Comparison of ENCODE assay signal across 21 mouse cellular contexts in the genomic region with DNA sequence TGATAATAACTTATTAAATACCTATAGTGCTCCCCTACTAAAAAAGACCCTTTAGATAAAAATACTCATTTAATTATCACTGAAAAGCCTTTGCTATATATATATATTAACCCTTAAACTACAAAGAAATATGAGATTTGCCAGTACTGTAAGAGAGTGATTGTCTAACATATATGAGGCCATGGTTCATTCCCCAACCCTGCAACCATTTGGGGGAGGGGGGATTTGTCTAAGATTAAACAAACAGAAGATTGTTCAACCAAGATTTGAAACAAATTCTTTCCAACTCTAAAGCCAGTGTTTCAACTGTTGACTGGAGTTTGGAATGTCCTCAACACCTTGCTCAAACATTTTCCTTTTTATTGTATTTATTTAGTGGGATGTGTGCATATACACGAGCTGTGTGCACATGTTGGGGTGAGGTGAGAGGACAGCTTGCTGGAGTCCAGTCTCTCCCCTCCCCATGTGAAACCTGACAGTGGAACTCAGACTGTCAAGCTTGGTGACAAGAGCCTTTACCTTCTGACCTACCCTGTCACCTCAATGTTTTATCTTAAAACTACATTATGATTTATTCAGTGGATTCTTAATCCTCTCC. TPM values are rescaled to one million over a fixed set of nuclear protein-coding genes. Genes with fewer than 3 reads are reported as not detected.
"Had no signal": no experiment of that assay in that cellular context is flagged by ENCODE, and none has a peak within 500 bp of the region (broad histone marks: within the 10 kb centered on the region; RNA-seq: fewer than 3 reads in every experiment).

No protein-coding gene starts in this region.

- H3K9ac ChIP-seq: hindbrain, embryonic 15.5 days; limb, embryonic 13.5 days; liver, embryonic 12.5 days; liver, embryonic 15.5 days; midbrain, embryonic 13.5 days; neural tube, embryonic 13.5 days had no signal

- DNase-seq: kidney, adult 18-20 months; kidney, adult 9 months; kidney, postnatal 14 days; kidney, postnatal 4 days; liver; retina, postnatal 1 day; right cerebral cortex, postnatal 25 days; thymus, adult 2 months; thymus, postnatal 14 days had no signal

- H3K27me3 ChIP-seq: hindbrain, embryonic 15.5 days; limb, embryonic 13.5 days; liver, embryonic 12.5 days; liver, embryonic 15.5 days; midbrain, embryonic 13.5 days; neural tube, embryonic 13.5 days had no signal

- ATAC-seq: intestine, embryonic 16.5 days; liver, embryonic 12.5 days; midbrain, embryonic 13.5 days; midbrain, embryonic 16.5 days had no signal

- H3K27ac ChIP-seq: hindbrain, embryonic 15.5 days; limb, embryonic 10.5 days; limb, embryonic 13.5 days; liver, embryonic 12.5 days; liver, embryonic 15.5 days; midbrain, embryonic 13.5 days; neural tube, embryonic 13.5 days had no signal

- H3K4me1 ChIP-seq: hindbrain, embryonic 15.5 days; limb, embryonic 10.5 days; limb, embryonic 13.5 days; midbrain, embryonic 13.5 days; neural tube, embryonic 13.5 days had no signal

- H3K36me3 ChIP-seq: hindbrain, embryonic 15.5 days; limb, embryonic 10.5 days; limb, embryonic 13.5 days; liver, embryonic 12.5 days; liver, embryonic 15.5 days; midbrain, embryonic 13.5 days; neural tube, embryonic 13.5 days had no signal

- H3K9me3 ChIP-seq: hindbrain, embryonic 15.5 days; limb, embryonic 10.5 days; limb, embryonic 13.5 days; liver, embryonic 12.5 days; liver, embryonic 15.5 days; midbrain, embryonic 13.5 days; neural tube, embryonic 13.5 days had no signal

- H3K4me3 ChIP-seq: hindbrain, embryonic 15.5 days; limb, embryonic 10.5 days; limb, embryonic 13.5 days; liver, embryonic 12.5 days; liver, embryonic 15.5 days; midbrain, embryonic 13.5 days; myocyte; neural tube, embryonic 13.5 days had no signal

- H3K4me2 ChIP-seq: hindbrain, embryonic 15.5 days; limb, embryonic 13.5 days; liver, embryonic 12.5 days; liver, embryonic 15.5 days; midbrain, embryonic 13.5 days; neural tube, embryonic 13.5 days had no signal

RNA-seq across cellular contexts. Expression of a gene that starts 43.8 kb away (rescaled TPM):
- total RNA-seq: megakaryocyte progenitor cell, adult 5-6 weeks; megakaryocyte-erythroid progenitor cell, adult 5-6 weeks had no signal
